Mouse (Mus musculus): Measurements from ENCODE around the gene Tsen34.

Tsen34 gene

DNA sequence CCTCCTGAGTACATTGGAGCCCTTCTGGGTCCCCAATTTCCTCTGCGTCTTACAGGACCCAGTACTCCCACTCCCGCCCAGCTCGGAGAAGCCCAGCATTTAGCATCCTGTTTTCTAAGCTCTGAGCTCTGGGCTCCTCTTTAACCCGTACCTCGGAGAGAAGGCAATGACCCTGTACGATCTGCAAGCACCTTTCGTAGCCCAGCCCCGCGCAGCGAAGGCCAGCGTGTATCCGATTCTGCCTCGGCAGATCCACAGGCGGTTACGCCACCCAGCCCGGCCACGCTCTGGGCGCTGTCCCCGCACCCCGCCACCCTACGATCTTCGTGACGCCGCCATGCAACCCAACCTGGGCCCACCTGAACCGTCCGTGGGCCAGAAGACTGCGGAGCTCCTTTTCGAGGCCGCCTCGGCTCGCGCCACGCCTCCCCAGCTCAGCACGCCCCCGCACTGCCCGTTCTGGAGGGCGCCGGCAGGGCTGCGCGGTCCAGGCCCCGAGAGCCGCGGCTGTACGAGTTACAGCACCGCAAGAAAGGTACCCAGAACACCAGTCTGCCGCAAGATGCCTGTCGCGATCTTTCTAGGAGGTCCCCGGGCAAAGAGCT, at the start of gene Tsen34:
Tsen34 (plus strand) TSS at position 482 of the 605 bp plus-strand sequence.
- DNase-seq (ENCODE audit: low spot score), result no peak

DNA sequence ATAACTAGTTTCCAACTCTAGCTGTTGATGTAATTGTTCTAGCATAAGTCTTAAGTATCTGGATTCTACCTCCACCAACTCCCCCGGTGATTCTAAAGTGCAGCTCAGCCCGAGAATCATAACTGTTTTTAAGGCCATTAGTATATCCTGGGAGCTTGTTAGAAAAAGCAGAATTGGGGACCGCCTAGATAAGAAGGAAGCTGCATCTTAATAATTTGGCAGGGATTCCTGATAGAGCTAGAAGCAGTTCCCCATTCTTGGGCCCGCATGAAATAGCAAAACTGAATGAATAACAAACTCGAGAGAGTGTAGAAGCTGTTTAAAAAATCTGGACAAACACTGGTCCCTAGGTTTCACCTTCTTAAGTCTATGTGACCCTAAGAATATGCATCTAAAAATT, 49.3 kb upstream of the Tsen34 start:
- no peak for DNase-seq (ENCODE audit: low spot score)

DNA sequence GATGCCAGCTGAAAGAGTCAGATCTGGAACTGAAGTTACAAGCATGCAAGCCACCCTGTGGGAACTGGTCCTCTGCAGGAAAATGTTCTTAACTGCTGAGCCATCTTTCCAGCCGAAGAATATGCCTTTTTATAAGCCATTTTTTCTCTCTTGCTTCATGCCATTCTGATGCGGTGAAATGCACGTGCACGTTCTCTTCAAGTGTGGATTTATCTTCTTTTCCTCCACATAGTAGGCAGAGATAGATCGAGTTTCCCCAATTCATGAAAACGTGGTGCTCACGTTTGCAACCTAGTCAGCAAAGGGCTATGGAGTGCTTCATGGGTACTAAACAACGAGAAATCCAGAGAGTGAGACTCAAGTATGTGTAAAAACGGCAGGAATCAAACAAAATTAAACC, 48.8 kb upstream of the Tsen34 start:
- DNase-seq (ENCODE audit: low spot score), result no peak

DNA sequence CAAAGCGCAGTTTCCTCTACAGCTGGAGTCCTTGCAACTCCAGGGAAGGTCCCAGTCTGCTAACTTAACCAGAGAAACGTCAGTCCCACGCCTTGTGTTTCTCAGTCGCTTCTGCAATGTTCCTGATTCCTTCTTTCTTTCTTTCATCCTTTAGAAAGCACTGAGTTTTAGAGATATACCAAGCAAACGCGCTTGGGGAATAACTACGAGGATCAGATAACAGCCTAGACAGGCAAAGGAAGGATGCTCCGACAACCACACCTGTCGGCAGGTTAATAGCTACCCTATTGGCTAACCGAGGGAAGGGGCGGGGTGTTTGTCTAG, 48.4 kb upstream of the Tsen34 start:
- peak; percentile 92 for DNase-seq (ENCODE audit: low spot score)

DNA sequence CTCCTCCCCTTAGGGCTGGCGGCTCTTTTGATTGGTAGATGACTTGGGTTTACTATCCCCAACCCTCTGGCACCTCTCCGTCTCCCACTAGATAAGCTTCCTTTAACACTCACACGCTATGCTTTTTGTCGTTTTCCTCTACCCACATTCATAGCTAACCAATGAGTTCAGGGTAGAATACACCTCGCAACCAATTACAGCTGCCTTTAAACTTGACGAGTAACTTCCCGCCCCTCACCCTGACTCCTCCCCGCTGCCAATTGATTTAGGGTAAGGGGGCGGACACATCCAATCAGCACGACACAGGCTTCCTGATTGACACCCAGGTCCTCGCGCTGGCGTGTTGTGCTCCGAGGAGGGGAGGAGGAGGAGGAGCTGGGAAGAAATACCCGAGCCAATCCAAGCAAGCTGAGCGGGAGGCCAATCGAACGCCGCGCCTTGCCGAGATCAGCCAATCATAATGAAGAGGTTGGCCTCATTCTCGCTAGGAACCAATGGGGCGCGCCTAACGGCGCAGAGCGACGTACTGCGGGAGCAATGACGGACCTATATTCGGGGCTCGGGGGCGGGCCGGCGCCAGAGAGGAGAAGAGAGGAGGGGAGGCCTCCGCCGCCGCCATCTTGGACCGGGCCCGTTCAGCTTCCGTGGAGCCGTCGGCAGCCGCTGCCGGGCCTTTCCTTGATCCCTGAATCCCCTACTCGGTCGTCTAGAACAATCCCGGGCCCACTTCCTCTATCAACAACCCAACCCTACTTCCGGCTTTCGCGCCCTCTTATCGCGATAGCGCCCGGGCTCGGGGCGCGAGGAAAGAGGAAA, 47.8 kb upstream of the Tsen34 start, which contains the start of gene Cnot3:
Cnot3 (plus strand) TSS at position 597 of the 816 bp plus-strand sequence.
- DNase-seq (ENCODE audit: low spot score), result peak; percentile 97

DNA sequence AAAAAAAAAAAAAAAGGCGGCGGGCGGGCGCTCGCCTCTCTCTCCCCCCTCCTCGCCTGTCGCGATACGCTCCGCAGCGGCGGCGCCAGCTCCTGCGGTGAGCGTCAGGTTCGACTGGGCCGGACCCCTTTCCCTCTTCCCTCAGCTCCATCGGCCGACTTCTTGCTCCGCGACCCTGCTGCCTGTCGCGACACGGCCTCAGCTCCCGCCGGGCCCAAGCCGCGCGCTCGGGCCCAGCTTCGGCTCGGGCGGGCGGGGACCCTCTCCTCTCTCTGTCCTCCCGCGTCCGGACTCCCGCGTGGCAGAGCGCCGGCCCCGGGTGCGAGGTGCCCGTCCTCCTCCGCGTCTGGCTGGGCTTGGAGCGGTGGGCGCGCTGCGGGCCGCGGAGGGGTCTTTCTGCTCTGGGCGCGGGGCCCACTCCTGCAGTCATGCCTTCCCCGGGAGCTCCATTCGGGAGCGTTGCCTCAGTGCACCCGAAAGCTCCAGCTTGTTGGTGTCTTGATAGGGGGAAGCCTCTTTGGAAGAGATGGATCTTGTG, 47.1 kb upstream of the Tsen34 start:
- DNase-seq (ENCODE audit: low spot score), result no peak

DNA sequence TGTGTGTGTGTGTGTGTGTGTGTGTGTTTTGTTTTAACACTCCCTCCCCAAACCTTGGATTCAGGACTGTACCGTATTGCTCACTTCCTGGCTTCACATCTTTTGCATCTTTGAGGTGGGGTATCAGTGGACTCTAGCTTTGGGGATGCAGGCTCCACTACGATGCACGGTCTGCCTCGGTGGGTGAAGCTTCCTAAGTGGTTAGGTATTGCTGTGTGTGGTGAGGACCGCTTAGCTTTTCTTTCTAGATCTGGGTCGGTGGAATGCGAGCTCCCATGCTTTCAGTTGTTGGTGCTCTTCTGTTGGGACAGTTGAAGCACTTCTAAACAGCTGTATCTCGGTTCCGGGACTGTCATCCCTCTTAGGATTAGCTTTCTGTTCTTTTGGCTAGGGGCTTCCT, 46.5 kb upstream of the Tsen34 start:
- DNase-seq (ENCODE audit: low spot score), result no peak

DNA sequence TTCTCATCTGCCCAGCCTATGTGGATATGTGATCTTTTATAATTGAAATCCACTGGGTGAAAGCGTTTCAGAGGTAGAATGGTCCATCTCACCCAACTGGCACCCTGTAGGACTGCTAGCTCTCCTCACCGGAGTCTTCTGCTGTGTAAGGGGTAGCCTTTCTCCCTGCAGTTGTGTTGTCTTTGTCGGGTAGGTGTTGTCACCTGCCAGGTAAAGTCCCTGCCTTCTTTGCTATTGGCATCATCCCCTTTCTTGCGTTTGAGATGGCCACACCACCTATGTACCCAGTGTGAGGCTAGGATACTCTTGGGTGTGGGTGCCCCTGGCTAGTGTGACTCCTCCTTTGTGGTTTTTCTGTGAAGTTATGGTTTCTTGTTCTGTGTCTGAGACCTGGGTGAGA, 46.0 kb upstream of the Tsen34 start:
- DNase-seq (ENCODE audit: low spot score), result no peak

DNA sequence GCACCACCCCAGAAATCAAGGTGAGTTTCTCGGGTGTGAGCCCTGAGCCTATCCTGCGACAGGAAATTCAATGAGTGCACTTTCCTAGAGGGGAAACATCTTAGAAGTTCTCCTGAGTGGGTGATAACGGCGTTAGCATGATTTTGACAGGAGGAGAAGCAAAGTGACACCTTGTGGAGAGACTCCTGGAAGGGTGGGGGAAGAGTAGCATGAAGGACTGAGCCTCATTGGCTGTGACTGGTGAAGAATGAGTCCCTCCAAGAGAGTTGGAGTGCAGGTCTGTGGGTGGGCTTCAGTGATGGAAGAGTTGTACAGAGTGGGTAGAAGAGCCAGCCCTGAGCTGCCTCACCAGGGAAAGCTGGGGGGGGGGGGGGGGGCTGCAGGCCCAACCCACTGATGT, 35.7 kb upstream of the Tsen34 start:
- DNase-seq (ENCODE audit: low spot score), result no peak

DNA sequence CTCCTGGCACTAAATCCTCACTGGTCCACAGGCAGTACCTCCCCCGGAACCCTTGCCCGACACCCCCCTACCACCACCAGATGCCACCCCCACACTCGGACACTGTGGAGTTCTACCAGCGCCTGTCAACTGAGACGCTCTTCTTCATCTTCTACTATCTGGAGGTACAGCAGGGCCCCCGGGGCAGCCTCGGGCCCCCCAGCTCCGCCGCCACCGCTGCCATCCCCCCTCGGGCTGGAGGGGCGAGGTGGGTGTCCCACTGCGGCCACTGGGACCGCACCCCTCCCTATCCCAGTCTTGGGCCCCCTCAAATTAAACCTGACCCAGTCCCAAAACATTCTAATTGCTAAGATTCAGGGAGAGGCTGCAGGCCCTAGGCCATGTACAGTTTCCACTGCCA, 34.1 kb upstream of the Tsen34 start:
- DNase-seq (ENCODE audit: low spot score), result no peak

DNA sequence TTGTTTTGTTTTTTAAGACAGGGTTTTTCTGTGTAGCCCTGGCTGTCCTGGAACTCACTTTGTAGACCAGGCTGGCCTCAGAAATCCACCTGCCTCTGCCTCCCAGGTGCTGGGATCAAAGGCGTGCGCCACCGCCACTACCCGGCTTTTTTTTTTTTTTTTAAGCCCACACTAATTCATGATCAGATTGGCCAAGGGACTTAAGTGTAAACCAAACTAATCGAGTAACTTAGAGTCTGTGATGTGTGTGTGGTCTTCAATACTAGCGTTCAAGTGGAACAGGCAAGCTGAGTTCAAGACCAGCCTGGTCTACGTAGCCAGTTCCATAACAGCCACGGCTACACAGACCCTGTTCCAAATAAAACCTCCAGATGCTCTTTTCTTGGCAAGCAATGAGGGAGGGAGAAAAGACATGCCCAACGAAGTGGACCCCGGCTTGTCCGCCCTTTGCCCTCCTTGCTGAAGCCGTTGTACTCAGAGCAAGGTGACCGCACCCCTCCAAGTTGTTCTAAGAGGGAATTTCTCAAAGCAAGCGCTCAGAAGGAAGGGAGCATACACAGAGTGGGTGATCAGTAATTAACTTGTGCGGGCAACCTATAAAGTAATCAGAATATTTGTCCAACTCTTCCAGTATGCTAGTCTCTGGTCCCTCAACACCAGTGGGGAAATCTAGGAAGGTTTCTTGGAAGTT, 28.0 kb upstream of the Tsen34 start:
- DNase-seq (ENCODE audit: low spot score), result no peak

DNA sequence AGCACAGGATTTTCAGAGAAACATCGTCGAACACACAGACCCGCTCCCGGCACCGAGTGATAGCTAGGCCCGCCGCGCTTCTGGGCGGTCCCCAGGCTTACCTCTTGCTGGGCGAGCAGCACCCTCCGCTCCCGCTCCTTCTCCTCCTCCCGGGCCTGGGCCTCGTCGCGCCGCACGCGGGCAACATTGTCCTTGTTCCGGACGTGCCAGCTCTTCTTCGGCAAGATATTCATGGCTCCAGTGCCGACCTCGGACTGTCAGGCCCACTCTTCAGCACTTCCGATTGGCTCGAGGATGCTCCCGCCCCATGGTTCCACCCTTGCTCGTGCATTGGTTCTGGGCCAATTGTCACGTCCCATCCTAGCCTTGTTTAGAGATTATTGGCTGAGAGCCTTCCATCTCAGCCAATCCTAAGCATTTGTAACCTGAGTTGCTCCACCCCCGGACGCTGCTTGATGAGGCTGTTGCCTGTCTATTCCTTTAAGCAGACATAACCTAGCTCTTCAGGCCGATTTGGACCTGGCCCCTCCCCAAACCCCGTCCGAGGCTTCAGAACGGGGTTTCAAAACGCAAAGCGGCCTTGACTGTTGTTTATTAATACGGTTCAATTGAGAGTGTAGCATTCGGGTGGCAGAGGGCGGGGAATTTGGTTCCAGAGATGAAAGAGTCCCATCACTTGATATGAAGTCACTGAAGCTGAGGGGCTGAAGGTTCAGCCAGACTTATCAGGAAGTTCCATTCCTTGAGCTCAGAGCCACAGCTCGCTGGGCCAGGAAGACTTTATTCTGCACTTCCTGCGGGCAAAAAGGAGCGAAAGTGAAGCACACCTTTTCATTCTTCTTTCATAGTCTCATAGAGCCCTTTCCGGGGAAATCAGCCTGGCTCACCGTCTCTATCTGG, 27.2 kb upstream of the Tsen34 start, which contains the start of gene Leng1:
Leng1 (minus strand) TSS at position 626 of the 900 bp plus-strand sequence.
- DNase-seq (ENCODE audit: low spot score), result peak; percentile 97

DNA sequence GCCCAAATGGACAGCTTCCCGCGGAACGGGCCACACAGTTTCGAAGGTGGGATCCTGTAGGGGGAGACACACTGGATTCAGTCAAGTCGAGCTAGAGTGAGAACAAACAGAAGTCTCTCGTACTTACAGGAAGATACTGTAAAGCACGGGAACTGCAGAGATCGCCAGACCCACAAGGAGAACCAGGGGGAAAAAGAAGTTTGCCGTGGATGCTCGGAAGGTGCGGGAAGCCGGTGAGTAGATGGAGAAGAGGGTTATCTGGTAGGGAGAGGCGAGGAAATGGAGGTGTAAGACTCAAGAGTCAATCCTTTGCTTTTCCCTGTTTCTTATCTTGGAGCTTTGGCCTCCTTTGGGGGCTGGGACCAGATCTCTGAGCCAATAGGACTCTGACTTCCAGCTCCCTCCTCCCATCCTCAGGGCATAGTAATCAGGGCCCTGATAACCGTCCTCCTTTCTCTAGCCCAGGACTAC, 25.7 kb upstream of the Tsen34 start:
- no peak for DNase-seq (ENCODE audit: low spot score)

DNA sequence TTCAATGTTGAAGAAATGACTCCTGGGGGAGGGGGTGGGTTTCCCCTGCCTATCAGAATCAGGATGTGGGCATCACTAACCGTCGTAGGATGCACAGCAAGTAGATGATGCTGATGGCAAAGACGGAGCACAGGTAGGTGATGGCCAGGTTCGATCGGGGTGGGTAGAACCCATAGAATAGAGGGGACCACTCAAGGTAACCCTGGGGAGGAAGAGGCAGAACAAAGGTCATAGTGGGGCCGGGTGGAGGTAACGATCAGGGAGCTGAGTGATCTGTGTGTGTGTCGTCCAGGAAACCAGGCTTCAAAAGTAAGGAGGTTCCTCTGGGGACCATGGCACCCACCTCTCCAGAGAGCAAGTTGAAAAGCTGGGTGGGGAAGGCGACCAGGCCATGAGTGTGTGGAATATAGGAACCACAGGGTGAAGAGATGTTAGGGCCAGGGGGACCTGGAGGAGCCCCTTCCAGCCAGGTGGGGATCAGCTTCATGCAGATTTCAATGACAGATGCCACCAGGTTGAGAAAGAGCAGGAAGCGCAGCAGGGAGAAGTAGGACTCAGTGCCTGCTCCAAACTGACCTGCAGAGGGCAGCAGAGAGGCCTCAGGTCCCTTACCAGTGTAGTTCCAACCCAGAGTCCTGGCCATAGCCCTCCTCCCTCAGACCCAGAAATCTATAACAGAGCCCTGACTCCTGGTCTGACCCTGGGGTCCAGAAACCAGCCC, 18.0 kb upstream of the Tsen34 start:
- DNase-seq (ENCODE audit: low spot score), result peak; percentile 91

DNA sequence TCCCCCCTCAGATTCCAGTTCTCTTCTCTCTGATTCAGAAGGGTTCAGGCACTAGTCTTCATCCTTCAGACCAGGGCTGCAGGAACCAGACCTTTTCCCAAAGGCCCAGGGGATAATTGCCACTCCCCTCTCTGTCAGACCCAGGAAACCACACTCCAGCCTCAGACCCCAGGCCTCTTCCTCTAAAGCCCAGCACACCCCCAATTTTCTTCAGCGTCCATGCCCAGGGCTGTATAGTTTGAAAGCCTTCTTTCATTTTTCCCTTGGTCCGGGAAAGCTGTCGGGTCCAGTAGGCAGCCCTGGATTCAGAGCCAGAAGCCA, 17.5 kb upstream of the Tsen34 start:
- no peak for DNase-seq (ENCODE audit: low spot score)

DNA sequence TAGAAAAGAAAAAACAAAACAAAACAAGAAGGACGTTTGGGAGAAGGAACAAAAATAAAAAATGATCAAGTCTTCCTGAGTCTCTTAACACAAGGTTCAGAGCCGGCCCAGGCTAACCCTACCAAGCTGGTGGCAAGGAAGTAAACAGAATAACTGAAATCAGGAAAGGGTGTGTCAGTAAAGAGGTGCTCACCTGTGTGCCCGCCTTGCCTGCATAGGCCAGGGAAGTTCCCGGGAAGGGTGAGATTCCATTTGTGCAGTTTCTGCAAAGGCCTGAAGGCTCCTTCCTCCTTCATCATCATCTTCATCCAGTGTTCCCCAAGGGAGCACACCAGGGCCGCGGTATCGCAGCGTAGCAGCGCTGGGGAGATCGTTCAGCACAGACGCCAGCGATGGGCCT, 16.3 kb upstream of the Tsen34 start:
- DNase-seq (ENCODE audit: low spot score), result no peak

DNA sequence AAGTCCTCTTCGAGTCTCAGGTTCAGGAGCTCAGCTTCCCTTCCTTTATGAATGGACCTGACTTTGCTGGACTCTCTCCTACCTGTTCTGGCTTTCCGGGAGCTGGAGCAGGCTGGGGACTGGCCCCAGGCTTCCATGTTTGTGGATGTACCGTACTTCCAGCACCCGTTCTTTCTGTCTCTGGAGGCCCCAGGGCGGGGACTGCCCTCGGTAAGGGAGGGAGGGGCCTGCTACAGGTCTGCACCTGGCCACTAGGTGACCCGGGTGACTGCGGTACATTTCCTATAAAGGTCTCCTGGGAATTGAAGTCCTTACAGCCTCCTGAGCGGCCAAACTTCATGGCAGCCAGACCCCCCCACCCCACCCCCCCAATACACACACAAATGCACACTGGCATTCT, 15.3 kb upstream of the Tsen34 start, which contains the start of gene Tmc4:
Tmc4 (minus strand) TSS at position 212 of the 400 bp plus-strand sequence.
- DNase-seq (ENCODE audit: low spot score), result peak; percentile 75

DNA sequence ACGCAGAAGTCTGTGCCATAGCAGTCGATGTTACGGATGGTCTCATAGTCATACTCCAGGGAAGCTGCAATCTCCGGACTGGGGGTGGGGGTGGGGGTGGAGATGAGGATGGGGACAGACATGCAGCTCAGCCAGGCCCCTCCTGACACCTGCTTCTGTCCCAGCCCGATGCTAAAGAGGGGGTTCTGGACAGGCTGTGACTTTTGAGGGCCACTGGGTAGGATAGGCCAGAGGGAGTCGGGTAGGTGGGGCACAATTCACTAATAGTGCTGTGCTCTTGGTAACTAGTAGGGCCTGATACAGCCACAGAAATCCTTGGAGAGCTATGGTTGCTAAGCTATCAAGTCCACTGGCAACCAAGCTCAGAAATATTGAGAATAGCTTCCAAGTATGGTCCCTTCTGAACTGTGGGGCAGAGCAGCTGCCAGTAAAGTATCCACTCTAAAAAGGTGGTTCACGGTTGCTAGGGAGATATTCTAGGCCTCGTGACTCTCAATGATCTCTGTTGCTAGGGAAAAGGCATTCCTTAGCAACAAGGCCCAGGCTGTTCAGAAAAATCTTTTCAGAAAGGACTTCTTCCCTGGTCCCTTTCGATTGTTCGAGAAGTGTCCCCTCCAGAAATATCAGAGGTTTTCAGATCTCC, 8.6 kb upstream of the Tsen34 start:
- DNase-seq (ENCODE audit: low spot score), result no peak

DNA sequence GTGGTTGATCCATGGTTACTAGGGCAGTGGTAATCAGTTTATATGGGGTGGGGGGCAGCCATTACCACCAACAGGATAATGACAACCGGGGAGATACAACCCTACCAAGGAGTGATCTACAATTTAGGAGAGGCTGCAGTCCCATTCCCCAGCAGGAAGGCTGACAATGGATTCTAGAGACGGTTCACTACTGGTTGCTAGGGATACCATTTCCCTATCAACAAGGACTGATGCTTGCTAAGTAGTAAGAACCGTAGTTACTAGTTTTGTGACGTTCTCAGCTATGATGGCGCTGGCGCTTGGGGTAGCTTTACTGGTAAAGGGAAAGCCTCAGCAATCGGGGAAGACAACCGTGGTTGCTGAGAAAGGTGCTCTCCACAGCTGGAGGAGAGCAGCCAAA, 8.0 kb upstream of the Tsen34 start:
- DNase-seq (ENCODE audit: low spot score), result no peak

DNA sequence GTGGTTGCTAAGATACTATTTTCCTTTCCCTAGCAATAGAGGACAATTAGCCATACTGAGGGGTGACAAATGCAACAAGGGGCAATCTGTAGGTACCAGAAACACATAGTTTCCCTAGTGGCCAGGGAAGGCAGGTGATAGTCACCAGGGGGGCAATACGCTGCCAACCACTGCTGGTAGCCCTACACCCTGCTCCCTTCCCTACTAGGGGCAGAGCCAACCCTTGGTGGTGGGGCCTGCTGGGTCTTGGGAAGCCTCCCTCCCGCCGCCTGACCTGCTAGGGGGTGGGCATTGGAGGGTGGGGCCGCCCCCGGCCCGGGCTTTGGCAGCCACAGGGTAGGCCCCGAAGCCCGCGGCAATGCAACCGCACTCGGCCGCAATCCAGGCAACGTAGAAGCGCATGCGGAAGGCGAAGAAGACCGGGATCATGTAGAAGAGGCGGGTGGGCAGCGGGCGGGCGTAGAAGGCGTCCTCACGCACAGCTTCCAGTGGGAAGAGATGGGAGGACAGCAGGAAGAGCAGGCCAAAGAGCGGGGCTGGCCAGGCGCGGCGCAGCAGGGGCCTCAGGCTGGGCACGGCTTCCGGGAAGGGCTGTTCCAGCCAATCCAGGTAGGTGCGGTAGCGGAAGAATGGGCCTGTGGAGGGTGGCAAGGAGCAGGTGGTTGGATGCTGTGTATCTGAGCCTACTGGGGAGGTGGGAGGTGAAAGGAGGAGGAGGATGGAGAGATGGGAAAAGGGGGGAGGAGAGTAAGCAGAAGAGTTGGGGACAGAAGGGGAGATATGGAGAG, 7.1 kb upstream of the Tsen34 start:
- DNase-seq (ENCODE audit: low spot score), result no peak

Data from urinary bladder, postnatal 14 days (tissue).